Mouse (Mus musculus) ES-Bruce4 (cell line): ENCODE results near the gene Piwil4.
A peak's percentile ranks its signal among the peaks of the same experiment; 100 is the strongest.

Experiments used
- CTCF ChIP-seq: IDR thresholded peaks from one replicate; pipeline ENCODE4 v1.8.1; 2011; ENCODE audit warnings: low read depth, low read length
- EP300 ChIP-seq: IDR thresholded peaks from 2 replicates; pipeline ENCODE4 v1.6.1; 2011; ENCODE audit warnings: low read depth, low read length; ENCODE audit not compliant: insufficient read depth
- POLR2A ChIP-seq: IDR thresholded peaks from one replicate; pipeline ENCODE4 v1.8.1; 2011; ENCODE audit warnings: low read length; ENCODE audit not compliant: insufficient read depth

DNA sequence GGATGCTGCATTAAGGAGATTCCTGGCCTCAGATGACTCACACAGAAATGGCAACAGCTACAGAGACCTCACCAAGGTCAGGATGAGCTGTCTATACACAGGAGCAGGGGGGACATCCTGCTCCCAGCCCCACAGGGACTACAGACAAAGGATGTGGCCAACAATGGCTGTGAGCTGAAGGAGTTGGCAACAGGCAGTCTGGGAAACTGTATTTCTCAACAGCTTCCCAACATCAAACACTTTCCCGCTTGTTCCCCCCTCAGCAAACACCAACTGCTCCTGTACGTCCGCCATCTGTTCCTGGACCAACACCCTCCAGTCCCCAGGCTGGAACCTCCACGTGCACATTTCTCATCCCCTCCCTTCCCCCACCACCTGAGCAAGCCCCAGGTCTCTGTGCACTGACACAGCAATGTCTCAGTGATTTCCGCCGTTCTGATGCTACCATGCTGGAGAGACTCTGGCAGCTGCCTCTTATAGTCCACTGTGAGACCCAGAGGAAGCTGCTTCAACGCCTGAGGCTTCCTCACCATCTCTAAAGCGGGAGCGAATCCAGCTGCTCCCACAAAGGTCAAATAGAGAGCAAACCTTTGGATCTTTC is 9.5 kb downstream of the Piwil4 start:
- TF ChIP-seq CTCF (no peak), EP300 (peak; percentile 74), POLR2A (no peak)
